Mouse (Mus musculus) cortical plate, adult 2 months (tissue): ENCODE data around the gene Oosp1. TPM values are rescaled to one million over a fixed set of nuclear protein-coding genes. Genes with fewer than 3 reads are reported as not detected.

ENCODE experiments used
- H3K27ac ChIP-seq: fragments of 200-500 bp; 2 replicates; pipeline ENCODE4 v1.5.1; 2012; ENCODE audit warnings: low read length, control low read depth, inconsistent platforms; ENCODE audit not compliant: insufficient read depth
- H3K4me1 ChIP-seq: fragments of 200-500 bp; 2 replicates; pipeline ENCODE4 v1.6.1; 2011; ENCODE audit warnings: low read length; ENCODE audit not compliant: control insufficient read depth, insufficient read depth
- H3K4me3 ChIP-seq: fragments of 200-500 bp; 2 replicates; pipeline ENCODE4 v1.5.1; 2011; ENCODE audit warnings: mild to moderate bottlenecking, low read length, control low read depth; ENCODE audit not compliant: insufficient read depth
- CTCF ChIP-seq: fragments of 200-500 bp; IDR thresholded peaks from 2 replicates; pipeline ENCODE4 v1.5.1; 2011; ENCODE audit warnings: mild to moderate bottlenecking, control low read depth, low read length; ENCODE audit not compliant: insufficient read depth; ENCODE audit errors: extremely low read depth
- POLR2A ChIP-seq: fragments of 200-500 bp; IDR thresholded peaks from 2 replicates; pipeline ENCODE4 v1.6.1; 2011; ENCODE audit warnings: mild to moderate bottlenecking, low read length, control low read depth; ENCODE audit not compliant: insufficient read depth; ENCODE audit errors: extremely low read depth
- polyA plus RNA-seq: library from polyadenylated mRNA; depleted of rRNA; stranded (reverse); fragments of >200 nt; gene quantifications from 2 replicates; pipeline ENCODE4 v1.2.3, GENCODE M21; 2012; rRNA removed

Gene Oosp1
- polyA plus RNA-seq: not detected in 2 replicates

- no peak within 1 kb of the TSS for H3K27ac ChIP-seq
- TF ChIP-seq CTCF: no peak
- no peak for TF ChIP-seq POLR2A
- no peak within 1 kb of the TSS for H3K4me3 ChIP-seq
- no peaks in the 10 kb centered on the region for H3K4me1 ChIP-seq
Observed at GRCm38 (mm10) chr19:11690839-11691238, at the start of gene Oosp1. Gene Oosp1 (minus strand): TSS chr19:11691150.

GRCm38 (mm10) chr19:11736455-11736854 lies 45.5 kb upstream of the Oosp1 start:
- no peak overlapping the region for H3K4me3 ChIP-seq
- H3K27ac ChIP-seq: no peak overlapping the region
- TF ChIP-seq POLR2A (no peak), CTCF (no peak)
- H3K4me1 ChIP-seq: no peaks in the 10 kb centered on the region

GRCm38 (mm10) chr19:11730278-11730677 lies 39.3 kb upstream of the Oosp1 start:
- no peaks in the 10 kb centered on the region for H3K4me1 ChIP-seq
- no peak overlapping the region for H3K27ac ChIP-seq
- H3K4me3 ChIP-seq: no peak overlapping the region
- TF ChIP-seq CTCF: no peak
- TF ChIP-seq POLR2A: no peak

GRCm38 (mm10) chr19:11727304-11727703 lies 36.4 kb upstream of the Oosp1 start:
- Histone ChIP-seq H3K4me3 (no peak overlapping the region), H3K27ac (no peak overlapping the region), H3K4me1 (no peaks in the 10 kb centered on the region)
- TF ChIP-seq CTCF: no peak
- TF ChIP-seq POLR2A: no peak

- no peak for TF ChIP-seq CTCF
- no peak for TF ChIP-seq POLR2A
- no peak overlapping the region for H3K27ac ChIP-seq
Observed at GRCm38 (mm10) chr19:11725915-11726314, 35.0 kb upstream of the Oosp1 start.

GRCm38 (mm10) chr19:11724275-11724674 lies 33.3 kb upstream of the Oosp1 start:
- no peak overlapping the region for H3K27ac ChIP-seq
- TF ChIP-seq CTCF (no peak), POLR2A (no peak)
- no peak overlapping the region for H3K4me3 ChIP-seq
- no peaks in the 10 kb centered on the region for H3K4me1 ChIP-seq

More at GRCm38 (mm10) chr19:11725915-11726314, 35.0 kb upstream of the Oosp1 start:
- Histone ChIP-seq H3K4me3 (no peak overlapping the region), H3K4me1 (no peaks in the 10 kb centered on the region)

GRCm38 (mm10) chr19:11723870-11724269 lies 32.9 kb upstream of the Oosp1 start:
- TF ChIP-seq POLR2A (no peak), CTCF (no peak)
- Histone ChIP-seq H3K4me3 (no peak overlapping the region), H3K27ac (no peak overlapping the region), H3K4me1 (no peaks in the 10 kb centered on the region)

GRCm38 (mm10) chr19:11720071-11720470 lies 29.1 kb upstream of the Oosp1 start:
- Histone ChIP-seq H3K4me1 (no peaks in the 10 kb centered on the region), H3K27ac (no peak overlapping the region)
- TF ChIP-seq CTCF (no peak), POLR2A (no peak)

GRCm38 (mm10) chr19:11712451-11712850 lies 21.5 kb upstream of the Oosp1 start:
- Histone ChIP-seq H3K27ac (no peak overlapping the region), H3K4me3 (no peak overlapping the region), H3K4me1 (no peaks in the 10 kb centered on the region)
- TF ChIP-seq POLR2A (no peak), CTCF (no peak)

More at GRCm38 (mm10) chr19:11720071-11720470, 29.1 kb upstream of the Oosp1 start:
- H3K4me3 ChIP-seq: no peak overlapping the region

GRCm38 (mm10) chr19:11698342-11698741 lies 7.4 kb upstream of the Oosp1 start:
- no peaks in the 10 kb centered on the region for H3K4me1 ChIP-seq
- no peak for TF ChIP-seq CTCF
- no peak for TF ChIP-seq POLR2A

GRCm38 (mm10) chr19:11696755-11697154 lies 5.8 kb upstream of the Oosp1 start, which contains the start of gene Oosp3:
Gene Oosp3 (plus strand): TSS chr19:11697055.
- TF ChIP-seq CTCF (no peak), POLR2A (no peak)
- Histone ChIP-seq H3K4me1 (no peaks in the 10 kb centered on the region), H3K4me3 (no peak within 1 kb of the TSS), H3K27ac (no peak within 1 kb of the TSS)

More at GRCm38 (mm10) chr19:11698342-11698741, 7.4 kb upstream of the Oosp1 start:
- Histone ChIP-seq H3K27ac (no peak overlapping the region), H3K4me3 (no peak overlapping the region)
